Mouse (Mus musculus) neural tube, embryonic 12.5 days (tissue): ENCODE results near the gene Pak6. TPM values are rescaled to one million over a fixed set of nuclear protein-coding genes. Genes with fewer than 3 reads are reported as not detected.

Experiments
- ATAC-seq: fragments of 200-750 bp; cut with Nextera tagmentation; 2 replicates; pipeline ENCODE4 v1.8.0; 2017; ENCODE audit warnings: low read depth, mild to moderate bottlenecking, moderate TSS enrichment, moderate library complexity; ENCODE audit not compliant: low FRiP score
- H3K27ac ChIP-seq: fragments of 300-500 bp; sonication (generic); 2 replicates; pipeline ENCODE4 v1.5.1; 2016
- H3K27me3 ChIP-seq: fragments of 300-500 bp; sonication (generic); replicated peaks from 2 replicates; pipeline ENCODE4 v1.6.1; 2016; ENCODE audit warnings: mild to moderate bottlenecking
- H3K36me3 ChIP-seq: fragments of 300-500 bp; sonication (generic); 2 replicates; pipeline ENCODE4 v1.6.1; 2016; ENCODE audit warnings: mild to moderate bottlenecking
- H3K4me1 ChIP-seq: fragments of 300-500 bp; sonication (generic); 2 replicates; pipeline ENCODE4 v1.6.1; 2016
- H3K4me2 ChIP-seq: fragments of 300-500 bp; sonication (generic); replicated peaks from 2 replicates; pipeline ENCODE4 v1.6.1; 2016; ENCODE audit warnings: mild to moderate bottlenecking
- H3K4me3 ChIP-seq: fragments of 300-500 bp; sonication (generic); 2 replicates; pipeline ENCODE4 v1.5.1; 2016
- H3K9ac ChIP-seq: fragments of 300-500 bp; sonication (generic); 2 replicates; pipeline ENCODE4 v1.6.1; 2016; ENCODE audit warnings: mild to moderate bottlenecking
- H3K9me3 ChIP-seq: fragments of 300-500 bp; sonication (generic); 2 replicates; pipeline ENCODE4 v1.6.1; 2016; ENCODE audit warnings: mild to moderate bottlenecking
- WGBS: fragments of 180-500 bp; shearing (Covaris S2); methylation state at CpG from one replicate; pipeline ENCODE4 v1.1.7; 2016; 5-methylcytosine and 5-hydroxymethylcytosine counted together
- polyA plus RNA-seq: library from polyadenylated mRNA; unstranded; fragments of >200 nt; fragmentation: Nextera tagmentation; extraction: Ambion mirVana; gene quantifications from 2 replicates; pipeline ENCODE4 v1.2.1, GENCODE M21; 2016

Pak6 gene
- polyA plus RNA-seq, 1 experiment from 2014 or later = 5.7 TPM

DNA sequence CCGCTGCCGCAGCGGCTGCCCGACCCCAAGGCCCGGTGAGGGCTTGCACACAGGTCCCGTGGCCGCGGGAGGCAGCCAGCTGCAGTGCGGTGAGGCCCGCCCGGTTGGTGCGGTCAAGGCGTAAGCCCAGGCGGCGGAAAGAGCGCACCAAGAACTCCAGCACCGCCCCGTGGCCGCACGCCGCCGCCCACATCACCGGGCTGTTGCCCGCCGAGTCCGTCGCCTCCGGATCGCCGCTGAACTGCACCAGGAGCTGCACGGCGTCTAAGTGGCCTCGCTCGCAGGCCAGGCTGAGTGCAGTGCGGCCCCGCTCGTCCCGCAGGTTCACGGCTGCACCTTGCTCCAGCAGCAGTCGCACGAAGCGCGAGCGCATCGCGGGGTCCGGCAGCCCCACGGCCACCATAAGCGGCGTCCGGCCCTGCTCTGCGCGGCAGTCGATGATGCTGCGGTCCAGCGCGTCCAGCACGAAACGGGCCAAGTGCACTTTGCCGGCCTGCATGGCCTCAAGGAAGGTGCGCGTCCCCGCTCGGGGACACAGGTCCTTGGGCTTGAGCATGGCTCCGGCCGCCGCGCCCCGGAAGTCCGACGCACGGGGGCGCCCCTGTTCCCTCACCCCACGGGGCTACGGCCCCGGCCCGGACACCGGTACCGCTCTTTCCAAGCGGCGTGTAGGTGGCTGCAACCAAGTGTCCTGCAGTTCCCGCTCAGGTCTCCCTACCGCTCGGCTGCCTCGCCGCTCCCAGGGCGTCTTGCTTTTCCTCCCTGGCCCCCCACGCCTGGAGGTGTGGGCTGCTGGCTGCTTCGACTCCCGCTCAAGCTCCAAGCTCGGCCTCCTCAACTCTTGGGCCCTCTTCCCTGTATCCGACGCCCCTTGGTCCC lies 40.0 kb downstream of the Pak6 start:
- Histone ChIP-seq H3K4me3 (peak overlapping the region; percentile 37), H3K27me3 (peaks cover 94% of the 10 kb centered on the region), H3K9ac (peak overlapping the region; percentile 35), H3K27ac (no peak overlapping the region), H3K4me1 (peaks cover 32% of the 10 kb centered on the region), H3K9me3 (no peaks in the 10 kb centered on the region), H3K4me2 (peak overlapping the region; percentile 70), H3K36me3 (no peaks in the 10 kb centered on the region)
- WGBS = under 1% methylated on average over 93 of the region's 93 CpGs
- peak; percentile 18; the same call in 1 of the 2 replicates for ATAC-seq

DNA sequence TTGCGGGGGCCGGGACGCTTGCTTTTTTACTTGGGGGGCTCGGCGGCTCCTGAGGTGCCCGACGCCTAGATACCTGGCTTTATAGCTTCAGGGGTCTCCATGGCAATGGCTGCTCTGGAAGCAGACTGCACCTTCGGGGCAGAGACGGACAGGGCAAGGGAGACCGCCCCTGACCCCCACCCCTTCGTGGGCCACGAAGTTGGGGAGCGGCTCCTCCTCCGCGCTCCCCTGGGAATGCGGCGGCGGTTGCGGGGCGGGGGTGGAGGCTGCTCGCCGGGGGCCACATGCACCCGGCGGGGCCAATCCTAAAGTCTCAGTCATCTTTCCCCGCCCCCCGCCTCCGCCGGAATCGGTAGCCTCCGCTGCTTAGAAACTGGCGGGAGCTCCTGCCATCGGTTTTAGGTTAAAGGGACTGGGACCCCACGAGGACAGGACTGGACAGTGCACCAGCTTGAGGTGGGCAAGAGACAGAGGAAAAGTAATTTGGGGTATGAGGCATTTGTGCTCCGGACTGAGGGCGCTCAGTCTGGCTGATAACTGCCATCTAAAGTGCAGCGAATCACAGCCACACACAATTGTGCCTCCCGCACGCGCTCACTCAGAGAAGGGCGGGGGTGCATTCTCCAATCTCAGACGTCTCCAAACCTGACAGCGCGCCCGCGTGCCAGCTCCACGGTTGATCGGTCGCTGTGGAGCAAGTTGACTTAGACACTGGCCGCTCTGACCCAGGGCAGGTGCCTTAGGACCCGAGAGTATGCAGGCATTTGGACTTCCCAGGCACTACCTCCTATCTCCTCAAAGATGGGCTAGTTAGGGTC lies 41.0 kb downstream of the Pak6 start, which contains the start of gene Ankrd63:
Gene Ankrd63 (minus strand): TSS at position 51 of the 818 bp plus-strand sequence.
- Histone ChIP-seq H3K4me3 (peak within 1 kb of the TSS; percentile 37), H3K27ac (no peak within 1 kb of the TSS), H3K9me3 (no peaks in the 10 kb centered on the region), H3K27me3 (peaks cover 97% of the 10 kb centered on the region), H3K9ac (peak within 1 kb of the TSS; percentile 35), H3K4me1 (peaks cover 32% of the 10 kb centered on the region), H3K36me3 (no peaks in the 10 kb centered on the region), H3K4me2 (peak within 1 kb of the TSS; percentile 70)
- ATAC-seq = no peak
- under 1% methylated on average over 50 of the region's 50 CpGs for WGBS

DNA sequence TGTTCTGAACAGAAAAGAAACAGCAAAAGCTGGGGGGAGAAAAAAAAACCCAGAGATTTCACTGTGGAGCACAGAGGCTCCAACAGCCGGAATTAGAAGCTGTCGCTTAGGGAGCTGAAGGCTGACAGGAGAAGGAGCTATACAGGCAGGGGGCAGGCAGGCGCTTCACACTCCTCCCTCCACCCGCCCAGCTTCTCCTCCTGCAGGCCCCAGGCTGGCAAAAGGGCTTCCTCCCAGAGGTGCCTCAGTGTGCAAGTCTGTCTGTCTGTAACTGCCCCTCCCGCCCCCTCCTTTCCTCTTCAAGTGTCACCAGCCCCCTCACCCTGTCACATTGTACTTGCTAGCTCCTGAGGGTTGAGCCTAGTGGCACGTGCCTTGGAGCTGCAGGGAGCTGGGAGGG lies 43.3 kb downstream of the Pak6 start:
- ATAC-seq = no peak
- Histone ChIP-seq H3K9ac (no peak overlapping the region), H3K4me1 (peaks cover 34% of the 10 kb centered on the region)

GRCm38 (mm10) chr2:118708472-118708871 lies 45.4 kb downstream of the Pak6 start:
- H3K4me3 ChIP-seq = no peak overlapping the region
- H3K9ac ChIP-seq = no peak overlapping the region
- peaks cover 26% of the 10 kb centered on the region for H3K4me1 ChIP-seq
- no peak overlapping the region for H3K27ac ChIP-seq
- H3K4me2 ChIP-seq = no peak overlapping the region
- H3K9me3 ChIP-seq = no peaks in the 10 kb centered on the region
- peaks cover 99% of the 10 kb centered on the region for H3K27me3 ChIP-seq
- no peak for ATAC-seq
- WGBS = 75% methylated on average over 4 of the region's 4 CpGs
- H3K36me3 ChIP-seq = no peaks in the 10 kb centered on the region

More for the DNA sequence above, 43.3 kb downstream of the Pak6 start:
- peaks cover 99% of the 10 kb centered on the region for H3K27me3 ChIP-seq
- H3K9me3 ChIP-seq = no peaks in the 10 kb centered on the region
- H3K4me3 ChIP-seq = no peak overlapping the region
- H3K36me3 ChIP-seq = no peaks in the 10 kb centered on the region
- WGBS = 9% methylated on average over 6 of the region's 6 CpGs
- H3K4me2 ChIP-seq = no peak overlapping the region
- H3K27ac ChIP-seq = no peak overlapping the region

DNA sequence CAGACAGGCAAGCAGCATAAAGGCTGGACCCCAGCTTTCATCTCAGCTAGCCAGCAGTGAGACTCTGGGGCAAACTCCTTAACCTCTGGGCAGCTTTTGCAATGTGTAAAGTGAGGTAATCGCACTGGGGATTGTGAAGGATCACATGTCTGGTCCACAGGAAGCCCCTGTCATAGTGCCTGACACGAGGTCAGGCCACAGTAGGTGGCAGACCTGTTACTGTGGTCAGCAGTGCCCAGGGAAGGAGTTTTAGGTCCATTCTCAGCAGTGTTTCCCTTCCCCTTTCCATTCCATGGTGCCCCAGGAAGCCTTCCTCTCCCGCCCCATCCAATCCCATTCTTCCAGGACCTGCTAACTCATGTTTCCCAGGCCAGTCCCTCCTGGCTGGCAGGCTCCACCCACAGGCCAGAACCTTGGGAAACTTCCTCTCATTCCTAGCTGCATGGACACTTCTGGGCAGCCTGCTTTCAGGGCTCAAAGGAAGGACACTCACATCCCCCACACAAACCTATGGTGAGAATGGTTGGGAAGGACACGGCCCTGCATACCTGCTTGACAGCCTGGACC lies 46.6 kb downstream of the Pak6 start:
- Histone ChIP-seq H3K9ac (no peak overlapping the region), H3K9me3 (no peaks in the 10 kb centered on the region), H3K27ac (no peak overlapping the region), H3K27me3 (peaks cover 87% of the 10 kb centered on the region), H3K4me2 (no peak overlapping the region), H3K4me3 (no peak overlapping the region), H3K36me3 (no peaks in the 10 kb centered on the region), H3K4me1 (peaks cover 21% of the 10 kb centered on the region)
- WGBS = 30% methylated on average over 4 of the region's 4 CpGs
- no peak for ATAC-seq

- peak overlapping the region; percentile 18; the same call in 1 of the 2 replicates for H3K9ac ChIP-seq
- H3K9me3 ChIP-seq = no peaks in the 10 kb centered on the region
- peak overlapping the region; percentile 81 for H3K4me2 ChIP-seq
- H3K36me3 ChIP-seq = no peaks in the 10 kb centered on the region
- under 1% methylated on average over 36 of the region's 36 CpGs for WGBS
- H3K4me1 ChIP-seq = peaks cover 21% of the 10 kb centered on the region
- no peak overlapping the region for H3K27ac ChIP-seq
- peak overlapping the region; percentile 34 for H3K4me3 ChIP-seq
- ATAC-seq = peak; percentile 67
- peaks cover 80% of the 10 kb centered on the region for H3K27me3 ChIP-seq
Measured at GRCm38 (mm10) chr2:118711038-118711494, 48.0 kb downstream of the Pak6 start.

- H3K4me3 ChIP-seq = no peak overlapping the region
- no peak overlapping the region for H3K4me2 ChIP-seq
- no peak for ATAC-seq
- no peak overlapping the region for H3K9ac ChIP-seq
- H3K36me3 ChIP-seq = no peaks in the 10 kb centered on the region
- no peaks in the 10 kb centered on the region for H3K9me3 ChIP-seq
- H3K27me3 ChIP-seq = peaks cover 61% of the 10 kb centered on the region
- WGBS = 92% methylated on average over 6 of the region's 6 CpGs
- no peak overlapping the region for H3K27ac ChIP-seq
- H3K4me1 ChIP-seq = peaks cover 18% of the 10 kb centered on the region
Measured at GRCm38 (mm10) chr2:118713631-118714030, 50.5 kb downstream of the Pak6 start.

DNA sequence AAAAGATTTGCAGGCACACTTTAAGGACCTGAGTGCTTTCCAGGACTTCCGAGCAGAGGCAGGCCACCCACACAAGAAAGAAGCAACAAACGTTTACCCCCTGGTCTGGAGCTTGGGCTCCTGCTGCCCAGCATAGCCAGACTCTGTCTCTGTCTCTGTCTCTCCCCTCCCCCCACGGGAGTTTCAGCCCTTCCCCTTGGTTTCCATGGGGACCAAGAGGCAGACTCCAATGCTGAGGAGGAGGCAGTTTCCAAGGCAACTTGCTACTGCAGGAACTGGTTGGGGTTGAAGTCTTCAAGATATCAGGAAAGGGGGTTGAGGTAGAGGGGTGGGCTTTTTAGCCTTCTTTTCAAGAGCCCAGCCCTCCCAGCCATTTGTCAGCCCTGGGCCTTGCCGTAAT lies 51.1 kb downstream of the Pak6 start:
- Histone ChIP-seq H3K27me3 (peaks cover 55% of the 10 kb centered on the region), H3K4me1 (peaks cover 18% of the 10 kb centered on the region), H3K27ac (no peak overlapping the region), H3K9ac (no peak overlapping the region), H3K4me2 (no peak overlapping the region), H3K9me3 (no peaks in the 10 kb centered on the region), H3K4me3 (no peak overlapping the region), H3K36me3 (no peaks in the 10 kb centered on the region)
- 23% methylated on average over 4 of the region's 4 CpGs for WGBS
- ATAC-seq = no peak

- Histone ChIP-seq H3K36me3 (no peaks in the 10 kb centered on the region), H3K27ac (no peak overlapping the region), H3K4me3 (no peak overlapping the region), H3K4me2 (no peak overlapping the region), H3K27me3 (peaks cover 32% of the 10 kb centered on the region), H3K9me3 (no peaks in the 10 kb centered on the region), H3K9ac (no peak overlapping the region), H3K4me1 (peaks cover 6% of the 10 kb centered on the region)
- WGBS = 86% methylated on average over 5 of the region's 5 CpGs
- no peak for ATAC-seq
Measured at GRCm38 (mm10) chr2:118716677-118717076, 53.6 kb downstream of the Pak6 start.

DNA sequence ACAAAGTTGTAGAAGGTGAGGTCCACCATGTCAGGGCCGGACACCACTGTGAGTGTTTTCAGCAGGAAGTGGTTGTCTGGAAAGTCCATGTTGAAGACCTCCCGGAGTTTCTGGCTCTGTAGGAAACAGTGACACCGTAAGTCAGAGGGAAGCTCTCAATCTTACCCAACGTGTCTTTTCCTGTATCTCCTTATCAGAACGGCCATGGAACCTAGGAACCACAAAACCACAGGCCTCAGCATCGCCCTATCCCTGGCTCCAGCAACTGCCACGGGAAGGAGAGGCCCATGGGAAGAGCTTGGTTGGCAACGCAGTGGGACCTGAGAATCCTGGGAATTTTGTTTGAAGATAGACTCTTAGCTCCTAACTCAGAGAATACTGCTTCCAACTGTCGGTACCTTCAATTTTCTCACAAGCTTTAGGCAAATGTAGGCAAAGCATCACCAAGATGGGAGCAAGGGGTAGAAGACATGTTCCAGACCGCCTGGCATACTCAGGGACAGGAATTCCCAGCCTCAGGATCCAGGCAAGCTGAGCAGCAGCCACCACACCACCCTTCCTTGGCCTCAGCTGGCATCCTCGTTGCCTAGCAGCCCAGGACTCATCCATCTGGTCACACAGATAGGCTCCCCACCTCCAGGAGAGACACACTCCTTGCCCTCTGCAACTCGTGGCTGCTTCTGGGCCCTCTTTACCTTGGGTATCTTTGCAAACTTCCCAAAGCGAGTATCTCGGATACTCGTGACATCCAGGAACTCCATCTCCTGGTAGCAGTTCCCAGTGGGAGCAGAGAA lies 60.8 kb downstream of the Pak6 start:
- peaks cover 10% of the 10 kb centered on the region for H3K4me1 ChIP-seq
- H3K9me3 ChIP-seq = no peaks in the 10 kb centered on the region
- no peak for ATAC-seq
- H3K4me3 ChIP-seq = no peak overlapping the region
- peaks cover 13% of the 10 kb centered on the region for H3K27me3 ChIP-seq
- no peak overlapping the region for H3K4me2 ChIP-seq
- H3K36me3 ChIP-seq = no peaks in the 10 kb centered on the region
- H3K9ac ChIP-seq = no peak overlapping the region
- no peak overlapping the region for H3K27ac ChIP-seq
- 83% methylated on average over 15 of the region's 15 CpGs for WGBS

DNA sequence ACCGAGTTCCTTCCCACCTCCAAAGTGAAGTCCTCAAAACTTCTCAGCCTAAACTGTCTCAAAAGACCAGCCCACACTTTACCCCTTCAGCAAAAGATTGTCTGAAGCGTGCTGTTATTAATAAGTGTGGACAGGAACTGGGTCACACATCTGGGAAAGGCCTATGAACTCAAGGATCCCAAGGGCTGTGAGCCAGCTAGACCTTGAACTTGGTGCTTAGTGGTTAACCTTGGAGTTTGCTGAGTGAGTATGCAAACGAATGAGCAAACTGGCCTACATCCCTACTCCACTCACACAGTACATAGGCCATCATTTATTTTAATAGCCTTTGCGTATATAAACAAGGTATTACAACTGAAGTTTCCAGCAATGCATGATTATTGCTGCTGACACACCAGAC lies 62.4 kb downstream of the Pak6 start:
- H3K4me1 ChIP-seq = peaks cover 10% of the 10 kb centered on the region
- WGBS = 87% methylated on average over 4 of the region's 4 CpGs
- H3K36me3 ChIP-seq = no peaks in the 10 kb centered on the region
- no peak overlapping the region for H3K27ac ChIP-seq
- H3K9ac ChIP-seq = no peak overlapping the region
- no peaks in the 10 kb centered on the region for H3K9me3 ChIP-seq
- peaks cover 21% of the 10 kb centered on the region for H3K27me3 ChIP-seq
- ATAC-seq = no peak
- H3K4me3 ChIP-seq = no peak overlapping the region
- H3K4me2 ChIP-seq = no peak overlapping the region
